In genomic region chr2:34591721-34592360, GRCm38 (mm10) we compare ENCODE assay signal across 16 mouse cellular contexts.
A peak's percentile ranks its signal among the peaks of the same experiment; 100 is the strongest.
DNase-seq lines count a peak whose midpoint lies in the region; ATAC-seq and TF ChIP-seq lines count a peak whose summit lies in the region.
"Had no signal": no experiment of that assay in that cellular context is flagged by ENCODE, and none has a peak within 500 bp of the region (broad histone marks: within the 10 kb centered on the region; RNA-seq: fewer than 3 reads in every experiment).

No protein-coding gene starts in this region.

- no peaks in the 10 kb centered on the region for H3K9me3 ChIP-seq in lung, embryonic 16.5 days (ENCODE audit: control insufficient read depth, low read length)

- H3K4me1 ChIP-seq in lung, embryonic 16.5 days (replicated peaks; ENCODE audit: control insufficient read depth, insufficient read depth, low read length), result peaks cover 3% of the 10 kb centered on the region; the same call in 1 of the 2 replicates
- H3K4me1 ChIP-seq in lung, adult 2 months (ENCODE audit: control insufficient read depth, insufficient read depth, low read length), result no peaks in the 10 kb centered on the region

- H3K9ac ChIP-seq in lung, embryonic 16.5 days (ENCODE audit: low read length), result no peak overlapping the region
- H3K9ac ChIP-seq: liver, embryonic 14.5 days had no signal

- no peak for TF ChIP-seq POLR2A in lung, adult 2 months (IDR thresholded peaks at IDR 0.05; ENCODE audit: borderline replicate concordance, extremely low read depth, low read depth, low read length)

- peak; percentile 46 for DNase-seq in embryo, embryonic 10.5 days (ENCODE audit: low spot score)
- DNase-seq in embryo, embryonic 9.5 days (ENCODE audit: extremely low spot score), result no peak
- no peak for DNase-seq in lung, adult 2 months
- DNase-seq in heart, postnatal 10 days, result peak; percentile 30 to 51
- DNase-seq in yolk sac, embryonic 10.5 days (ENCODE audit: low spot score), result peak; percentile 18
- DNase-seq in left cerebral cortex, adult 2 months (ENCODE audit: extremely low spot score in 1 of 2, low spot score in 2 of 2), result no peak
- no peak for DNase-seq in frontal cortex, postnatal 36 days (ENCODE audit: low spot score in 2 of 2)
- DNase-seq: B cell, adult 2 months; cerebellum, adult 9-10 months; gastrocnemius, postnatal 36 days; kidney, adult 11 months; spleen, adult 18-20 months had no signal

- H3K36me3 ChIP-seq in lung, embryonic 16.5 days (ENCODE audit: control insufficient read depth, insufficient read depth, low read length), result no peaks in the 10 kb centered on the region

- no peak overlapping the region for H3K4me2 ChIP-seq in lung, embryonic 16.5 days (ENCODE audit: low read depth, low read length)

- TF ChIP-seq CTCF in lung, adult 2 months (IDR thresholded peaks at IDR 0.05; ENCODE audit: insufficient read depth, low read length), result no peak
- TF ChIP-seq CTCF in left cerebral cortex, adult 2 months (IDR thresholded peaks at IDR 0.05), result no peak

- no peak overlapping the region for H3K27ac ChIP-seq in lung, embryonic 16.5 days (ENCODE audit: low read length)
- H3K27ac ChIP-seq in left cerebral cortex, adult 2 months, result no peak overlapping the region
- H3K27ac ChIP-seq: liver, embryonic 14.5 days had no signal

- no peak overlapping the region for H3K4me3 ChIP-seq in lung, embryonic 16.5 days (ENCODE audit: low read length)
- H3K4me3 ChIP-seq in lung, adult 2 months (replicated peaks; ENCODE audit: extremely low read depth, low read depth, low read length), result no peak overlapping the region
- no peak overlapping the region for H3K4me3 ChIP-seq in left cerebral cortex, adult 2 months
- H3K4me3 ChIP-seq: erythroblast, embryonic 14.5 days had no signal

- intact Hi-C loops in heart, postnatal 10 days (cut with DNase I), result no loop called here
- intact Hi-C loops in left cerebral cortex, adult 2 months (cut with DNase I), result no loop called here

- no peaks in the 10 kb centered on the region for H3K27me3 ChIP-seq in lung, embryonic 16.5 days (ENCODE audit: control insufficient read depth, insufficient read depth, low read depth, low read length)

- ATAC-seq in lung, embryonic 16.5 days (ENCODE audit: low read depth), result peak; percentile 78
- ATAC-seq: midbrain, embryonic 16.5 days had no signal

- WGBS in lung, embryonic 16.5 days, result 53% methylated on average over 16 of the region's 16 CpGs
- WGBS in lung, adult 2 months, result 72% methylated on average over 16 of the region's 16 CpGs

Comparison
In these comparisons a context has a peak if more than half of its experiments do, and no peak if none do; other contexts are left out.
1. DNase-seq: peak in embryo, embryonic 10.5 days (single experiment), heart, postnatal 10 days (2 of 2) and yolk sac, embryonic 10.5 days (single experiment); none in embryo, embryonic 9.5 days (single experiment), lung, adult 2 months (single experiment), left cerebral cortex, adult 2 months (0 of 2) and frontal cortex, postnatal 36 days (0 of 2).